Mouse (Mus musculus): Measurements from ENCODE around the gene Sirt5. TPM values are rescaled to one million over a fixed set of nuclear protein-coding genes. Genes with fewer than 3 reads are reported as not detected.

The Sirt5 gene
- total and polyA plus RNA-seq, 3 experiments, result 25.7 to 58.9 (median 53.9) TPM

- 81% methylated on average over 1 of the region's 1 CpGs for WGBS
- intact Hi-C loops (cut with DNase I), result no loop called here
- Histone ChIP-seq H3K27ac (no peak overlapping the region), H3K4me1 (ENCODE audit: control insufficient read depth, insufficient read depth, low read length) (peaks cover 16% of the 10 kb centered on the region), H3K4me3 (no peak overlapping the region), H3K79me2 (replicated peaks; ENCODE audit: control insufficient read depth, insufficient read depth, low read length) (peaks cover 11% of the 10 kb centered on the region), H3K27me3 (ENCODE audit: control insufficient read depth, insufficient read depth, low read length) (no peaks in the 10 kb centered on the region), H3K36me3 (ENCODE audit: control insufficient read depth, insufficient read depth, low read length) (peaks cover 19% of the 10 kb centered on the region), H3K9ac (ENCODE audit: low read depth, low read length) (no peak overlapping the region)
- TF ChIP-seq POLR2A (IDR thresholded peaks at IDR 0.05; ENCODE audit: insufficient read depth, low read depth, low read length) (no peak), CTCF (IDR thresholded peaks at IDR 0.05) (no peak), EP300 (IDR thresholded peaks at IDR 0.05; ENCODE audit: insufficient read depth, low read depth, low read length) (no peak)
- DNase-seq, result no peak
Observed at GRCm38 (mm10) chr13:43442551-43442950, 77.3 kb downstream of the Sirt5 start.

GRCm38 (mm10) chr13:43443706-43444105, 78.4 kb downstream of the Sirt5 start:
- Histone ChIP-seq H3K27ac (no peak overlapping the region), H3K4me3 (no peak overlapping the region), H3K36me3 (ENCODE audit: control insufficient read depth, insufficient read depth, low read length) (peaks cover 21% of the 10 kb centered on the region), H3K27me3 (ENCODE audit: control insufficient read depth, insufficient read depth, low read length) (no peaks in the 10 kb centered on the region), H3K79me2 (replicated peaks; ENCODE audit: control insufficient read depth, insufficient read depth, low read length) (peaks cover 11% of the 10 kb centered on the region), H3K9ac (ENCODE audit: low read depth, low read length) (no peak overlapping the region), H3K4me1 (ENCODE audit: control insufficient read depth, insufficient read depth, low read length) (peaks cover 16% of the 10 kb centered on the region)
- WGBS, result 94% methylated on average over 4 of the region's 4 CpGs
- no peak for DNase-seq
- intact Hi-C loops (cut with DNase I), result no loop called here
- TF ChIP-seq POLR2A (IDR thresholded peaks at IDR 0.05; ENCODE audit: insufficient read depth, low read depth, low read length) (no peak), CTCF (IDR thresholded peaks at IDR 0.05) (no peak), EP300 (IDR thresholded peaks at IDR 0.05; ENCODE audit: insufficient read depth, low read depth, low read length) (no peak)

GRCm38 (mm10) chr13:43444717-43445116, 79.4 kb downstream of the Sirt5 start:
- no peak for TF ChIP-seq POLR2A (IDR thresholded peaks at IDR 0.05; ENCODE audit: insufficient read depth, low read depth, low read length)
- TF ChIP-seq EP300 (IDR thresholded peaks at IDR 0.05; ENCODE audit: insufficient read depth, low read depth, low read length), result no peak
- TF ChIP-seq CTCF (IDR thresholded peaks at IDR 0.05), result no peak
- peaks cover 16% of the 10 kb centered on the region for H3K4me1 ChIP-seq (ENCODE audit: control insufficient read depth, insufficient read depth, low read length)
- H3K27me3 ChIP-seq (ENCODE audit: control insufficient read depth, insufficient read depth, low read length), result no peaks in the 10 kb centered on the region
- no peak overlapping the region for H3K27ac ChIP-seq
- intact Hi-C loops (cut with DNase I), result no loop called here
- H3K79me2 ChIP-seq (replicated peaks; ENCODE audit: control insufficient read depth, insufficient read depth, low read length), result peaks cover 10% of the 10 kb centered on the region
- no peak for DNase-seq
- peaks cover 21% of the 10 kb centered on the region for H3K36me3 ChIP-seq (ENCODE audit: control insufficient read depth, insufficient read depth, low read length)
- 93% methylated on average over 3 of the region's 3 CpGs for WGBS
- no peak overlapping the region for H3K4me3 ChIP-seq
- no peak overlapping the region for H3K9ac ChIP-seq (ENCODE audit: low read depth, low read length)

Other genes starting within 250 kb of the Sirt5 start
- 10 to 100 TPM; 28.5 to 28.8 TPM for gene Tbc1d7, start 194.0 kb upstream of the Sirt5 start, total RNA-seq (2021)
- gene Tbc1d7, start 194.0 kb upstream of the Sirt5 start, polyA plus RNA-seq (2012; rRNA removed), result 33.4 and 34.1 TPM in 2 replicates
- gene Gfod1, start 61.3 kb upstream of the Sirt5 start, total RNA-seq (2021), result 10 to 100 TPM; 33.7 to 34.1 TPM
- 9.5 and 19.2 TPM in 2 replicates for gene Gfod1, start 61.3 kb upstream of the Sirt5 start, polyA plus RNA-seq (2012; rRNA removed)
- 100 to 1,000 TPM; 102 to 120 TPM for gene Nol7, start 32.9 kb downstream of the Sirt5 start, total RNA-seq (2021)
- 23.0 and 27.1 TPM in 2 replicates for gene Nol7, start 32.9 kb downstream of the Sirt5 start, polyA plus RNA-seq (2012; rRNA removed)
- gene Ranbp9, start 115.8 kb downstream of the Sirt5 start, total RNA-seq (2021), result 10 to 100 TPM; 42.2 to 44.2 TPM
- 16.1 and 22.3 TPM in 2 replicates for gene Ranbp9, start 115.8 kb downstream of the Sirt5 start, polyA plus RNA-seq (2012; rRNA removed)
- gene Mcur1, start 194.7 kb downstream of the Sirt5 start, total RNA-seq (2021), result 10 to 100 TPM; 43.9 to 49.8 TPM
- 26.4 and 41.6 TPM in 2 replicates for gene Mcur1, start 194.7 kb downstream of the Sirt5 start, polyA plus RNA-seq (2012; rRNA removed)

All from heart, adult 2 months (tissue).